Mouse (Mus musculus) C2C12 (cell line): Measurements from ENCODE around the gene Fez2.

ENCODE experiments used
- CEBPB ChIP-seq: IDR thresholded peaks from one replicate; pipeline ENCODE4 v1.6.1; 2011; ENCODE audit warnings: low read depth, mild to moderate bottlenecking, control low read depth, moderate library complexity
- CTCF ChIP-seq: IDR thresholded peaks from one replicate; pipeline ENCODE4 v1.5.1; 2011; ENCODE audit not compliant: control insufficient read depth, insufficient read depth, insufficient read length
- MAX ChIP-seq: IDR thresholded peaks from one replicate; pipeline ENCODE4 v1.6.1; 2011; ENCODE audit warnings: mild to moderate bottlenecking, control low read depth
- USF1 ChIP-seq: IDR thresholded peaks from one replicate; pipeline ENCODE4 v1.6.1; 2011; ENCODE audit warnings: low read depth, mild to moderate bottlenecking, control low read depth, moderate library complexity

- no peak for TF ChIP-seq CTCF
- no peak for TF ChIP-seq CEBPB
- no peak for TF ChIP-seq MAX
- no peak for TF ChIP-seq USF1
Measured at GRCm38 (mm10) chr17:78351676-78352499, 66.1 kb downstream of the Fez2 start.
